Mouse (Mus musculus): ENCODE measurements around the gene Wfdc11.

DNA sequence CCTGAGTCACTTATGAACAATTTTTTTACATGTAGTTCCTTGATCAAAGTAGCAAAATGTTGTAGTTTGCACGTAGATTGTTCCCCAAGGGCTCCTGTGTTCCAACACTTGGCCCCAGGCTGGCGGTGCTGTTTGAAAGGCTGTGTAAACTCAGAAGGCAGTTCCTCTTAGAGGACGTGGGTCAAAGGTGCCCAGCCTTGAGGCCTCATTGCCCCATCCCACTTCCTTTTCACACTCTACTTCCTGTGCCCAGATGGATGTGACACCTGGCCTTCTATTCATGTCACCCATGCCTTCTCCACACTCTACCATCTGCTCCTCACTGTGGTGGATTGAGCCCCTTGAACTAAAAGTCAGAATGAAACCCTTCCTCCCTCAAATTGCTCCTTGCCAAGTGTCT is 6.0 kb upstream of the Wfdc11 start:
- TF ChIP-seq POLR2A (IDR thresholded peaks at IDR 0.05; ENCODE audit: low read depth, low read length), result no peak
- TF ChIP-seq CTCF (conservative IDR thresholded peaks at IDR 0.05; ENCODE audit: insufficient read depth, insufficient read length, low read depth, low read length), result no peak
